Mouse (Mus musculus): ENCODE measurements around the gene Rimklb. TPM values are rescaled to one million over a fixed set of nuclear protein-coding genes. Genes with fewer than 3 reads are reported as not detected.

The Rimklb gene
- total RNA-seq, 2 experiments from 2014 or later = not detected

- no peak for DNase-seq (ENCODE audit: low spot score)
- intact Hi-C loops (cut with DNase I) = no loop called here
Measured at GRCm38 (mm10) chr6:122440632-122441226, 57.8 kb downstream of the Rimklb start.

GRCm38 (mm10) chr6:122439249-122439648 is 59.3 kb downstream of the Rimklb start:
- intact Hi-C loops (cut with DNase I) = no loop called here

GRCm38 (mm10) chr6:122435270-122435669 is 63.3 kb downstream of the Rimklb start:
- intact Hi-C loops (cut with DNase I) = no loop called here

More at GRCm38 (mm10) chr6:122439249-122439648, 59.3 kb downstream of the Rimklb start:
- no peak for DNase-seq (ENCODE audit: low spot score)

GRCm38 (mm10) chr6:122427456-122427855 is 71.1 kb downstream of the Rimklb start:
- intact Hi-C loops (cut with DNase I) = no loop called here
- no peak for DNase-seq (ENCODE audit: low spot score)

More at GRCm38 (mm10) chr6:122435270-122435669, 63.3 kb downstream of the Rimklb start:
- no peak for DNase-seq (ENCODE audit: low spot score)

- intact Hi-C loops (cut with DNase I) = no loop called here
- DNase-seq (ENCODE audit: low spot score) = no peak
Measured at GRCm38 (mm10) chr6:122417015-122417414, 81.5 kb downstream of the Rimklb start.

- intact Hi-C loops (cut with DNase I) = no loop called here
- DNase-seq (ENCODE audit: low spot score) = no peak
Measured at GRCm38 (mm10) chr6:122416347-122416746, 82.2 kb downstream of the Rimklb start.

- no peak for DNase-seq (ENCODE audit: low spot score)
- intact Hi-C loops (cut with DNase I) = no loop called here
Measured at GRCm38 (mm10) chr6:122411281-122411680, 87.3 kb downstream of the Rimklb start.

GRCm38 (mm10) chr6:122402240-122402639 is 96.3 kb downstream of the Rimklb start:
- intact Hi-C loops (cut with DNase I) = loop anchor here (1.0 to 2.0 kb wide), 2 partner anchors 117 to 159 kb away; no protein-coding TSS in a partner anchor
- no peak for DNase-seq (ENCODE audit: low spot score)

GRCm38 (mm10) chr6:122400263-122400662 is 98.3 kb downstream of the Rimklb start:
- no peak for DNase-seq (ENCODE audit: low spot score)
- intact Hi-C loops (cut with DNase I) = no loop called here

Other genes starting within 250 kb of the Rimklb start
- not detected for gene Klrg1, start 215.9 kb downstream of the Rimklb start, total RNA-seq (2021)
- 10 to 100 TPM; 36.4 to 41.4 TPM for gene M6pr, start 190.0 kb downstream of the Rimklb start, total RNA-seq (2021)
- gene Phc1, start 158.2 kb downstream of the Rimklb start, total RNA-seq (2021) = 10 to 100 TPM; 17.1 to 18.7 TPM
- gene Mfap5, start 7.1 kb upstream of the Rimklb start, total RNA-seq (2021) = 10 to 100 TPM; 37.3 to 50.0 TPM
- not detected for gene Aicda, start 55.0 kb upstream of the Rimklb start, total RNA-seq (2021)
- gene Apobec1, start 103.7 kb upstream of the Rimklb start, total RNA-seq (2021) = 1 to 10 TPM; 3.5 to 5.2 TPM
- not detected for gene Gdf3, start 111.3 kb upstream of the Rimklb start, total RNA-seq (2021)
- gene Dppa3, start 127.6 kb upstream of the Rimklb start, total RNA-seq (2021) = not detected
- not detected for gene Nanog, start 208.7 kb upstream of the Rimklb start, total RNA-seq (2021)